Mouse (Mus musculus): ENCODE data around the gene Acsm2.
A peak's percentile ranks its signal among the peaks of the same experiment; 100 is the strongest.
"Not testable (repeated sequence)": the region's sequence is repeated elsewhere in the genome, so short reads cannot be mapped to it uniquely, and the experiment has no call there.

The Acsm2 gene

GRCm38 (mm10) chr7:119554040-119554439 lies at the start of gene Acsm2:
Gene Acsm2, plus strand, starts transcription at chr7:119554340.
- no peak for DNase-seq

GRCm38 (mm10) chr7:119511143-119511542 lies 43.0 kb upstream of the Acsm2 start:
- DNase-seq: no peak

- peak; percentile 53 for DNase-seq
These were observed 41.1 kb upstream of the Acsm2 start for GRCm38 (mm10) chr7:119513056-119513455.

- DNase-seq: peak; percentile 59
These were observed 38.5 kb upstream of the Acsm2 start for GRCm38 (mm10) chr7:119515492-119516271.

- no peak for DNase-seq
These were observed 37.9 kb upstream of the Acsm2 start for GRCm38 (mm10) chr7:119516272-119516558.

GRCm38 (mm10) chr7:119519163-119519562 lies 35.0 kb upstream of the Acsm2 start, which contains the start of gene Acsm5:
Gene Acsm5, plus strand, starts transcription at chr7:119519463.
- no peak for DNase-seq

GRCm38 (mm10) chr7:119519654-119520053 lies 34.5 kb upstream of the Acsm2 start:
- peak; percentile 67 for DNase-seq

GRCm38 (mm10) chr7:119521816-119522215 lies 32.3 kb upstream of the Acsm2 start:
- DNase-seq: no peak

- no peak for DNase-seq
These were observed 31.8 kb upstream of the Acsm2 start for GRCm38 (mm10) chr7:119522385-119522784.

- no peak for DNase-seq
These were observed 30.8 kb upstream of the Acsm2 start, which contains the start of gene Pdilt for GRCm38 (mm10) chr7:119523389-119523788. Gene Pdilt, minus strand, starts transcription at chr7:119523489.

GRCm38 (mm10) chr7:119525881-119526281 lies 28.3 kb upstream of the Acsm2 start:
- DNase-seq: peak; percentile 17

- DNase-seq: no peak
These were observed 27.7 kb upstream of the Acsm2 start for GRCm38 (mm10) chr7:119526486-119526885.

GRCm38 (mm10) chr7:119527135-119527534 lies 27.0 kb upstream of the Acsm2 start:
- no peak for DNase-seq

GRCm38 (mm10) chr7:119527548-119527947 lies 26.6 kb upstream of the Acsm2 start:
- no peak for DNase-seq

GRCm38 (mm10) chr7:119528617-119529016 lies 25.5 kb upstream of the Acsm2 start:
- no peak for DNase-seq

- DNase-seq: no peak
These were observed 21.2 kb upstream of the Acsm2 start for GRCm38 (mm10) chr7:119532924-119533323.

GRCm38 (mm10) chr7:119534389-119534788 lies 19.8 kb upstream of the Acsm2 start:
- DNase-seq: no peak

- no peak for DNase-seq
These were observed 11.7 kb upstream of the Acsm2 start for GRCm38 (mm10) chr7:119542445-119542844.

- no peak for DNase-seq
These were observed 8.6 kb upstream of the Acsm2 start for GRCm38 (mm10) chr7:119545572-119545971.

GRCm38 (mm10) chr7:119550471-119551222 lies 3.5 kb upstream of the Acsm2 start:
- DNase-seq: no peak

GRCm38 (mm10) chr7:119559789-119560451 lies 5.8 kb downstream of the Acsm2 start:
- DNase-seq: no peak

- DNase-seq: no peak
These were observed 6.3 kb downstream of the Acsm2 start for GRCm38 (mm10) chr7:119560452-119560835.

GRCm38 (mm10) chr7:119561441-119561840 lies 7.3 kb downstream of the Acsm2 start:
- no peak for DNase-seq

- not testable (repeated sequence) for DNase-seq
These were observed 8.3 kb downstream of the Acsm2 start for GRCm38 (mm10) chr7:119562476-119562875.
